Mouse (Mus musculus) lung, postnatal 0 days (tissue): ENCODE results near the gene Rcsd1.

Experiments
- CTCF ChIP-seq: IDR thresholded peaks from 2 replicates; pipeline ENCODE4 v1.5.1; 2016; ENCODE audit warnings: antibody characterized with exemption, mild to moderate bottlenecking
- EP300 ChIP-seq: IDR thresholded peaks from 2 replicates; pipeline ENCODE4 v1.6.1; 2016; ENCODE audit warnings: antibody characterized with exemption, mild to moderate bottlenecking, control low read depth

DNA sequence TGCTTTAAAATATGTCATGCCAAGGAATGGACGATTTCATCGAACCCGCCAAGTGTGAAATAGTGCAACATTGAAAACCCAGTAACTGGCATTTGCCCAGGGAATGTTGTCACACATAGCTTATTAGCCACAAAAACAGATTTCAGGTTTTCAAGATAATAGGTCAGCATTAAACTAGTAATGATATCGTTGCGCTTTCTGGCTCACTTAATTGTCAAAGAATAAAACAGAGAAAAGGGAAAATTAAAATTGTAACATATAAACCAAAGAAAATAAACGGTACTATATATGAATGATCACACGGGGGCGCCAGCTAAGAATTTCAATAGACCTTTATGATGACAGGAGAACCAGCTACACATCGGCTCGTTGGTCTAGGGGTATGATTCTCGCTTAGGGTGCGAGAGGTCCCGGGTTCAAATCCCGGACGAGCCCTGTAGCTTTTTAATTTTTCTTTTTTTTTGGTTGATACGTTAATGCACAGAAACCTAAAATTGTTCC lies 68.2 kb downstream of the Rcsd1 start:
- peak; percentile 80 for TF ChIP-seq CTCF
- TF ChIP-seq EP300: peak; percentile 60; the same call in 1 of the 2 replicates
